Mouse (Mus musculus) kidney, adult 2 months (tissue): ENCODE measurements around the gene Cntfr.

Experiments
- CTCF ChIP-seq: fragments of 200-500 bp; conservative IDR thresholded peaks from 2 replicates; pipeline ENCODE4 v1.5.1; 2011; ENCODE audit warnings: low read depth, mild to moderate bottlenecking, control low read depth, low read length, moderate library complexity, mixed read lengths; ENCODE audit not compliant: insufficient read depth, insufficient read length
- POLR2A ChIP-seq: fragments of 200-500 bp; IDR thresholded peaks from one replicate; pipeline ENCODE4 v1.6.1; 2011; ENCODE audit warnings: low read depth, low read length, control low read depth

DNA sequence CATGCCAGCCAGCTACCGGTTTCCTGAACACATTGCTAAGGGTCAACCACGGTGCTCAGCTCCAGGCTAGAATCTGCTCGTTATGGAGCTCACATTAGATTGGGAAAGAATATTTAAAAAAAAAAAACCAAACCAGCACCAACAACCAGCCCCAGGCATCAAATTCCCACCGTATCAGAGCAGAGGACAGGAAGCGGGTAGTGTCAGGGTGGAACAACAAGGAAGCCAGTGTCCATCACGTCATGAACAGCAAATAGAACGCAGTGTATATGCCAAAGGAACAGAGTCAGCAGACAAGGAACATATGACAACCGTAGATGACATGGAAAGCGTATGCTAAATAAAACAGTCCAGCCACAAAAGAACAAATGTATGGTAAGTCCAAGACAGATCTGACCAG is 63.9 kb downstream of the Cntfr start:
- TF ChIP-seq POLR2A (no peak), CTCF (no peak)
